Mouse (Mus musculus) MEL (cell line): ENCODE measurements around the gene Ckap2l. TPM values are rescaled to one million over a fixed set of nuclear protein-coding genes. Genes with fewer than 3 reads are reported as not detected.

Experiments used
- DNase-seq: peaks from one replicate; pipeline ENCODE4 v3.0.0; 2011; ENCODE audit warnings: low read depth, low spot score
- H3K27ac ChIP-seq: 2 replicates; pipeline ENCODE4 v1.5.1; 2012; ENCODE audit warnings: low read depth, mild to moderate bottlenecking, control low read depth, low read length, moderate library complexity; ENCODE audit not compliant: control insufficient read depth
- H3K27me3 ChIP-seq, 2 experiments: fragments of 150-350 bp in 1 of 2; sonication (generic) in 1 of 2; 2 replicates each; pipeline ENCODE4 v1.6.1; 2012; ENCODE audit warnings: low read length in 2 of 2, mild to moderate bottlenecking in 2 of 2, improper control_type of control experiment in 1 of 2, moderate library complexity in 1 of 2; ENCODE audit not compliant: insufficient read depth in 2 of 2, control insufficient read depth in 1 of 2
- H3K36me3 ChIP-seq, 2 experiments: 2 replicates each; pipeline ENCODE4 v1.6.1; 2012 to 2014; ENCODE audit warnings: low read length in 2 of 2, improper control_type of control experiment in 1 of 2, inconsistent platforms in 1 of 2, mild to moderate bottlenecking in 1 of 2; ENCODE audit not compliant: insufficient read depth in 2 of 2, control insufficient read depth in 1 of 2
- H3K4me1 ChIP-seq, 2 experiments: fragments of 150-350 bp in 1 of 2; sonication (generic) in 1 of 2; 2 replicates each; pipeline ENCODE4 v1.6.1; 2012; ENCODE audit warnings: low read length in 2 of 2, improper control_type of control experiment in 1 of 2, mild to moderate bottlenecking in 1 of 2; ENCODE audit not compliant: insufficient read depth in 2 of 2, control insufficient read depth in 1 of 2
- H3K4me3 ChIP-seq, 2 experiments: fragments of 150-350 bp in 1 of 2; sonication (generic) in 1 of 2; 2 replicates each; pipeline ENCODE4 v1.5.1; 2012; ENCODE audit warnings: low read depth in 2 of 2, low read length in 2 of 2, mild to moderate bottlenecking in 2 of 2, moderate library complexity in 2 of 2, control low read depth in 1 of 2, improper control_type of control experiment in 1 of 2; ENCODE audit not compliant: control insufficient read depth in 1 of 2, insufficient read depth in 1 of 2
- H3K79me2 ChIP-seq: 2 replicates; pipeline ENCODE4 v1.6.1; 2012; ENCODE audit warnings: mild to moderate bottlenecking, low read length, moderate library complexity; ENCODE audit not compliant: control insufficient read depth, poor library complexity, insufficient read depth
- H3K9ac ChIP-seq: 2 replicates; pipeline ENCODE4 v1.6.1; 2012; ENCODE audit warnings: low read depth, mild to moderate bottlenecking, control low read depth, low read length, moderate library complexity; ENCODE audit not compliant: control insufficient read depth, poor library complexity, severe bottlenecking
- H3K9me3 ChIP-seq: fragments of 150-350 bp; sonication (generic); replicated peaks from 2 replicates; pipeline ENCODE4 v1.6.1; 2012; ENCODE audit warnings: mild to moderate bottlenecking, low read length, improper control_type of control experiment, moderate library complexity; ENCODE audit not compliant: insufficient read depth
- BHLHE40 ChIP-seq: IDR thresholded peaks from 2 replicates; pipeline ENCODE4 v1.6.1; 2012; ENCODE audit warnings: low read depth, mild to moderate bottlenecking, inconsistent platforms, low read length, improper control_type of control experiment, borderline replicate concordance
- CHD1 ChIP-seq: IDR thresholded peaks from 2 replicates; pipeline ENCODE4 v1.6.1; 2012; ENCODE audit warnings: low read depth, mild to moderate bottlenecking, inconsistent platforms, low read length, improper control_type of control experiment
- CHD2 ChIP-seq: IDR thresholded peaks from 2 replicates; pipeline ENCODE4 v1.6.1; 2011; ENCODE audit warnings: low read length, improper control_type of control experiment
- CTCF ChIP-seq, 3 experiments: IDR thresholded peaks in 2 of 3; conservative IDR thresholded peaks in 1 of 3; 2 replicates each; pipeline ENCODE4 v1.5.1; 2011 to 2012; ENCODE audit warnings: low read length in 3 of 3, low read depth in 2 of 3, mild to moderate bottlenecking in 2 of 3, improper control_type of control experiment in 1 of 3, inconsistent platforms in 1 of 3, mixed read lengths in 1 of 3, moderate library complexity in 1 of 3; ENCODE audit not compliant: control insufficient read depth in 1 of 3, insufficient read depth in 1 of 3, poor library complexity in 1 of 3, severe bottlenecking in 1 of 3
- E2F4 ChIP-seq: IDR thresholded peaks from 2 replicates; pipeline ENCODE4 v1.6.1; 2011; ENCODE audit warnings: low read depth, low read length, improper control_type of control experiment, borderline replicate concordance
- ELF1 ChIP-seq: IDR thresholded peaks from 2 replicates; pipeline ENCODE4 v1.6.1; 2014; ENCODE audit warnings: low read depth, mild to moderate bottlenecking, inconsistent platforms, low read length, improper control_type of control experiment, moderate library complexity
- EP300 ChIP-seq, 2 experiments: IDR thresholded peaks; 2 replicates each; pipeline ENCODE4 v1.6.1; 2011; ENCODE audit warnings: improper control_type of control experiment in 2 of 2, low read length in 2 of 2, low read depth in 1 of 2, mild to moderate bottlenecking in 1 of 2
- GABPA ChIP-seq: IDR thresholded peaks from 2 replicates; pipeline ENCODE4 v1.6.1; 2012; ENCODE audit warnings: low read depth, mild to moderate bottlenecking, inconsistent platforms, low read length, improper control_type of control experiment, moderate library complexity
- GATA1 ChIP-seq: IDR thresholded peaks from 2 replicates; pipeline ENCODE4 v1.6.1; 2011; ENCODE audit warnings: low read depth, low read length, improper control_type of control experiment
- MAFK ChIP-seq: IDR thresholded peaks from 2 replicates; pipeline ENCODE4 v1.6.1; 2011; ENCODE audit warnings: low read depth, mild to moderate bottlenecking, low read length, improper control_type of control experiment, borderline replicate concordance
- MAZ ChIP-seq: IDR thresholded peaks from 2 replicates; pipeline ENCODE4 v1.6.1; 2012; ENCODE audit warnings: low read depth, mild to moderate bottlenecking, inconsistent platforms, low read length, improper control_type of control experiment
- MEF2A ChIP-seq: IDR thresholded peaks from 2 replicates; pipeline ENCODE4 v1.6.1; 2014; ENCODE audit warnings: low read depth, mild to moderate bottlenecking, inconsistent platforms, low read length, improper control_type of control experiment; ENCODE audit not compliant: poor library complexity, insufficient replicate concordance, severe bottlenecking; ENCODE audit errors: extremely low read depth
- MYB ChIP-seq: IDR thresholded peaks from 2 replicates; pipeline ENCODE4 v1.6.1; 2011; ENCODE audit warnings: mild to moderate bottlenecking, low read depth, low read length, improper control_type of control experiment
- MYC ChIP-seq: IDR thresholded peaks from 2 replicates; pipeline ENCODE4 v1.6.1; 2011; ENCODE audit warnings: low read depth, mild to moderate bottlenecking, low read length, improper control_type of control experiment, moderate library complexity
- POLR2A ChIP-seq, 2 experiments: IDR thresholded peaks; 2 replicates each; pipeline ENCODE4 v1.6.1; 2011 to 2012; ENCODE audit warnings: low read length in 2 of 2, mild to moderate bottlenecking in 2 of 2, control low read depth in 1 of 2, improper control_type of control experiment in 1 of 2, low read depth in 1 of 2, moderate library complexity in 1 of 2; ENCODE audit not compliant: control insufficient read depth in 1 of 2, insufficient read depth in 1 of 2, poor library complexity in 1 of 2
- POLR2AphosphoS5 ChIP-seq: IDR thresholded peaks from 2 replicates; pipeline ENCODE4 v1.6.1; 2012; ENCODE audit warnings: low read depth, borderline replicate concordance, mild to moderate bottlenecking, inconsistent platforms, low read length, moderate library complexity, mixed read lengths
- RCOR1 ChIP-seq: IDR thresholded peaks from 2 replicates; pipeline ENCODE4 v1.6.1; 2012; ENCODE audit warnings: low read depth, mild to moderate bottlenecking, inconsistent platforms, low read length, improper control_type of control experiment
- SIN3A ChIP-seq: IDR thresholded peaks from 2 replicates; pipeline ENCODE4 v1.6.1; 2012; ENCODE audit warnings: low read length, improper control_type of control experiment, inconsistent platforms
- TAL1 ChIP-seq: IDR thresholded peaks from 2 replicates; pipeline ENCODE4 v1.6.1; 2012; ENCODE audit warnings: mild to moderate bottlenecking, inconsistent platforms, low read length, moderate library complexity, mixed read lengths
- TBP ChIP-seq: IDR thresholded peaks from 2 replicates; pipeline ENCODE4 v1.8.0; 2011; ENCODE audit warnings: low read depth, low read length, improper control_type of control experiment
- USF1 ChIP-seq: IDR thresholded peaks from 2 replicates; pipeline ENCODE4 v1.6.1; 2014; ENCODE audit warnings: low read depth, mild to moderate bottlenecking, inconsistent platforms, low read length, improper control_type of control experiment, moderate library complexity
- ZNF384 ChIP-seq: IDR thresholded peaks from 2 replicates; pipeline ENCODE4 v1.6.1; 2012; ENCODE audit warnings: low read depth, mild to moderate bottlenecking, inconsistent platforms, low read length, improper control_type of control experiment
- polyA plus RNA-seq, 2 experiments: library from polyadenylated mRNA; stranded (reverse) in 1 of 2; unstranded in 1 of 2; fragments of >175 nt in 1 of 2; fragments of >200 nt in 1 of 2; gene quantifications; 2 replicates each; pipeline versions ENCODE4 v1.2.1 to v1.2.4; 2012; ENCODE audit warnings: low replicate concordance in 2 of 2, low read depth in 1 of 2; ENCODE audit not compliant: insufficient read length in 2 of 2, insufficient read depth in 1 of 2, missing spikeins in 1 of 2
- total RNA-seq: library from RNA; depleted of rRNA; stranded (reverse); fragments of 300-350 nt; gene quantifications from 2 replicates; pipeline ENCODE4 v1.2.3, GENCODE M21; 2012

The Ckap2l gene
- total and polyA plus RNA-seq, 3 experiments, result 10.6 to 25.7 TPM; not detected in 1

GRCm38 (mm10) chr2:129269161-129269643 is 27.8 kb downstream of the Ckap2l start:
- H3K27ac ChIP-seq, result no peak overlapping the region
- no peaks in the 10 kb centered on the region for H3K27me3 ChIP-seq
- no peak overlapping the region for H3K9ac ChIP-seq
- no peaks in the 10 kb centered on the region for H3K79me2 ChIP-seq
- H3K36me3 ChIP-seq, result peaks cover 0 to 17% of the 10 kb centered on the region in 2 experiments; a peak in 2 of 4 replicates
- H3K9me3 ChIP-seq, result no peaks in the 10 kb centered on the region
- TF ChIP-seq BHLHE40 (no peak), POLR2A (IDR thresholded peaks at IDR 0.05; ENCODE audit: control insufficient read depth in 1 of 2, insufficient read depth in 1 of 2, low read depth in 1 of 2, low read length in 2 of 2, poor library complexity in 1 of 2) (no peak), ZNF384 (no peak), MYC (no peak), EP300 (IDR thresholded peaks at IDR 0.05; ENCODE audit: low read depth in 1 of 2, low read length in 2 of 2) (no peak), E2F4 (no peak), RCOR1 (no peak), ELF1 (no peak), CHD1 (no peak), TBP (no peak), MYB (no peak), MAZ (no peak)
- no peak for DNase-seq
- H3K4me1 ChIP-seq, result no peaks in the 10 kb centered on the region
- no peak overlapping the region for H3K4me3 ChIP-seq

- no peak for DNase-seq
- no peak overlapping the region for H3K27ac ChIP-seq
- no peak overlapping the region for H3K4me3 ChIP-seq
- no peaks in the 10 kb centered on the region for H3K79me2 ChIP-seq
- H3K36me3 ChIP-seq, result peaks cover 0 to 13% of the 10 kb centered on the region in 2 experiments; a peak in 2 of 4 replicates
- no peak overlapping the region for H3K9ac ChIP-seq
- H3K4me1 ChIP-seq, result no peaks in the 10 kb centered on the region
- H3K9me3 ChIP-seq, result no peaks in the 10 kb centered on the region
- no peak for TF ChIP-seq GABPA
- no peak for TF ChIP-seq MAZ
- no peak for TF ChIP-seq EP300 (IDR thresholded peaks at IDR 0.05; ENCODE audit: low read depth in 1 of 2, low read length in 2 of 2)
- TF ChIP-seq TAL1, result no peak
- TF ChIP-seq USF1, result no peak
- TF ChIP-seq SIN3A, result no peak
- no peak for TF ChIP-seq ZNF384
- no peak for TF ChIP-seq POLR2AphosphoS5
- no peak for TF ChIP-seq GATA1
- TF ChIP-seq RCOR1, result no peak
- TF ChIP-seq CHD2, result no peak
- no peak for TF ChIP-seq MAFK
- TF ChIP-seq MEF2A, result no peak
- no peak for TF ChIP-seq TBP
- TF ChIP-seq POLR2A (IDR thresholded peaks at IDR 0.05; ENCODE audit: control insufficient read depth in 1 of 2, insufficient read depth in 1 of 2, low read depth in 1 of 2, low read length in 2 of 2, poor library complexity in 1 of 2), result no peak
- TF ChIP-seq CHD1, result no peak
- TF ChIP-seq CTCF (IDR thresholded peaks at IDR 0.05 in 2 of 3, conservative IDR thresholded peaks at IDR 0.05 in 1 of 3; ENCODE audit: control insufficient read depth in 1 of 3, insufficient read depth in 1 of 3, low read depth in 2 of 3, low read length in 3 of 3, poor library complexity in 1 of 3, severe bottlenecking in 1 of 3), result no peak
- no peaks in the 10 kb centered on the region for H3K27me3 ChIP-seq
Measured at GRCm38 (mm10) chr2:129267738-129268137, 29.3 kb downstream of the Ckap2l start.
